Mouse (Mus musculus) spleen, adult 18-20 months (tissue): ENCODE results near the gene Cdk17.

Source experiments
- DNase-seq, 2 experiments: peaks; one replicate each; pipeline ENCODE4 v3.0.0; 2022; ENCODE audit warnings: mixed read lengths in 2 of 2

The Cdk17 gene

GRCm38 (mm10) chr10:93160807-93161510 lies at the start of gene Cdk17:
Gene Cdk17, plus strand, starts transcription at chr10:93160875.
- DNase-seq, result peak; percentile 79 to 80

- DNase-seq, result no peak
These were observed 49.3 kb upstream of the Cdk17 start for GRCm38 (mm10) chr10:93111412-93111811.

- DNase-seq, result no peak
These were observed 48.7 kb upstream of the Cdk17 start for GRCm38 (mm10) chr10:93112021-93112420.

GRCm38 (mm10) chr10:93113968-93114367 lies 46.7 kb upstream of the Cdk17 start:
- DNase-seq, result no peak

GRCm38 (mm10) chr10:93114782-93115181 lies 45.9 kb upstream of the Cdk17 start:
- DNase-seq, result no peak

- DNase-seq, result no peak
These were observed 44.9 kb upstream of the Cdk17 start for GRCm38 (mm10) chr10:93115743-93116142.

- no peak for DNase-seq
These were observed 44.0 kb upstream of the Cdk17 start for GRCm38 (mm10) chr10:93116636-93117035.

- DNase-seq, result no peak
These were observed 40.9 kb upstream of the Cdk17 start for GRCm38 (mm10) chr10:93119809-93120208.

GRCm38 (mm10) chr10:93121262-93121860 lies 39.3 kb upstream of the Cdk17 start:
- DNase-seq, result no peak

- no peak for DNase-seq
These were observed 38.1 kb upstream of the Cdk17 start for GRCm38 (mm10) chr10:93122399-93123184.

- DNase-seq, result no peak
These were observed 37.4 kb upstream of the Cdk17 start for GRCm38 (mm10) chr10:93123310-93123709.

GRCm38 (mm10) chr10:93123957-93124613 lies 36.6 kb upstream of the Cdk17 start:
- peak; percentile 61 to 64 for DNase-seq

- DNase-seq, result no peak
These were observed 34.6 kb upstream of the Cdk17 start for GRCm38 (mm10) chr10:93126025-93126424.

GRCm38 (mm10) chr10:93128566-93128965 lies 32.1 kb upstream of the Cdk17 start:
- DNase-seq, result no peak

- no peak for DNase-seq
These were observed 31.3 kb upstream of the Cdk17 start for GRCm38 (mm10) chr10:93129345-93129744.

- DNase-seq, result no peak
These were observed 30.7 kb upstream of the Cdk17 start for GRCm38 (mm10) chr10:93129904-93130455.

- no peak for DNase-seq
These were observed 30.2 kb upstream of the Cdk17 start for GRCm38 (mm10) chr10:93130456-93130940.

GRCm38 (mm10) chr10:93131865-93132566 lies 28.7 kb upstream of the Cdk17 start:
- no peak for DNase-seq

- no peak for DNase-seq
These were observed 21.9 kb upstream of the Cdk17 start for GRCm38 (mm10) chr10:93138730-93139129.

- DNase-seq, result no peak
These were observed 19.9 kb upstream of the Cdk17 start for GRCm38 (mm10) chr10:93140778-93141177.

- DNase-seq, result no peak
These were observed 17.9 kb upstream of the Cdk17 start for GRCm38 (mm10) chr10:93142600-93143284.
